Mouse (Mus musculus) heart, postnatal 0 days (tissue): ENCODE results near the gene Ncmap. TPM values are rescaled to one million over a fixed set of nuclear protein-coding genes. Genes with fewer than 3 reads are reported as not detected.

Experiments used
- ATAC-seq: fragments of 200-750 bp; cut with Nextera tagmentation; 2 replicates; pipeline ENCODE4 v1.8.0; 2017; ENCODE audit warnings: low read depth, moderate number of reproducible peaks, moderate library complexity; ENCODE audit not compliant: insufficient read depth
- DNase-seq: peaks from one replicate; pipeline ENCODE4 v3.0.0-alpha.2; 2016; ENCODE audit warnings: low spot score
- H3K27ac ChIP-seq: fragments of 300-500 bp; sonication (generic); 2 replicates; pipeline ENCODE4 v1.5.1; 2014; ENCODE audit warnings: low read depth, mild to moderate bottlenecking
- H3K27me3 ChIP-seq: fragments of 300-500 bp; sonication (generic); 2 replicates; pipeline ENCODE4 v1.6.1; 2014; ENCODE audit warnings: low read length, mixed read lengths; ENCODE audit not compliant: control insufficient read depth, insufficient read depth
- H3K36me3 ChIP-seq: fragments of 300-500 bp; sonication (generic); replicated peaks from 2 replicates; pipeline ENCODE4 v1.6.1; 2014; ENCODE audit warnings: low read length, mixed read lengths; ENCODE audit not compliant: control insufficient read depth, insufficient read depth
- H3K4me1 ChIP-seq: fragments of 300-500 bp; sonication (generic); 2 replicates; pipeline ENCODE4 v1.6.1; 2014; ENCODE audit warnings: antibody characterized with exemption; ENCODE audit not compliant: control insufficient read depth, insufficient read depth
- H3K4me2 ChIP-seq: fragments of 300-500 bp; sonication (generic); 2 replicates; pipeline ENCODE4 v1.6.1; 2014; ENCODE audit warnings: low read depth, mild to moderate bottlenecking, low read length, moderate library complexity
- H3K4me3 ChIP-seq: fragments of 300-500 bp; sonication (generic); 2 replicates; pipeline ENCODE4 v1.5.1; 2014; ENCODE audit warnings: low read depth, low read length
- H3K9ac ChIP-seq: fragments of 300-500 bp; sonication (generic); replicated peaks from 2 replicates; pipeline ENCODE4 v1.6.1; 2014; ENCODE audit warnings: low read depth, low read length, mixed read lengths
- H3K9me3 ChIP-seq: fragments of 300-500 bp; sonication (generic); replicated peaks from 2 replicates; pipeline ENCODE4 v1.6.1; 2016; ENCODE audit warnings: low read length; ENCODE audit not compliant: control insufficient read depth
- CTCF ChIP-seq: IDR thresholded peaks from 2 replicates; pipeline ENCODE4 v1.5.1; 2016; ENCODE audit warnings: antibody characterized with exemption, control low read depth, low read depth
- EP300 ChIP-seq: IDR thresholded peaks from 2 replicates; pipeline ENCODE4 v1.6.1; 2016; ENCODE audit warnings: antibody characterized with exemption, low read depth
- WGBS: fragments of 180-500 bp; shearing (Covaris S2); extraction: QIAGEN DNeasy Blood & Tissue Kit; methylation state at CpG from one replicate; pipeline ENCODE4 v1.1.7; 2014; 5-methylcytosine and 5-hydroxymethylcytosine counted together
- polyA plus RNA-seq: library from polyadenylated mRNA; unstranded; fragments of >200 nt; fragmentation: Nextera tagmentation; extraction: Ambion mirVana; gene quantifications from 2 replicates; pipeline ENCODE4 v1.2.1, GENCODE M21; 2015
- total RNA-seq: library from RNA; depleted of rRNA; stranded (reverse); fragments of >200 nt; gene quantifications from 2 replicates; pipeline ENCODE4 v1.2.3, GENCODE M21; 2014; ENCODE audit warnings: low replicate concordance

Ncmap gene
- total and polyA plus RNA-seq, 2 experiments from 2014 or later = 0.16 TPM; not detected in 1

GRCm38 (mm10) chr4:135392801-135393200 is 5.2 kb downstream of the Ncmap start:
- Histone ChIP-seq H3K4me2 (no peak overlapping the region), H3K4me3 (no peak overlapping the region), H3K27me3 (peaks cover 18% of the 10 kb centered on the region), H3K36me3 (no peaks in the 10 kb centered on the region), H3K9me3 (no peaks in the 10 kb centered on the region), H3K27ac (no peak overlapping the region), H3K4me1 (no peaks in the 10 kb centered on the region), H3K9ac (no peak overlapping the region)
- 83% methylated on average over 3 of the region's 3 CpGs for WGBS
- DNase-seq = no peak
- no peak for ATAC-seq
- no peak for TF ChIP-seq EP300
- no peak for TF ChIP-seq CTCF

GRCm38 (mm10) chr4:135391014-135391413 is 7.0 kb downstream of the Ncmap start:
- DNase-seq (no peak), ATAC-seq (no peak)
- Histone ChIP-seq H3K27ac (no peak overlapping the region), H3K36me3 (no peaks in the 10 kb centered on the region), H3K9ac (no peak overlapping the region), H3K4me1 (no peaks in the 10 kb centered on the region), H3K27me3 (0 out of 2 replicates have a peak, but pooled peaks cover under 1% of the 10 kb centered on the region), H3K4me2 (no peak overlapping the region), H3K4me3 (no peak overlapping the region), H3K9me3 (no peaks in the 10 kb centered on the region)
- 67% methylated on average over 6 of the region's 6 CpGs for WGBS
- TF ChIP-seq CTCF (no peak), EP300 (no peak)

GRCm38 (mm10) chr4:135385614-135386013 is 12.4 kb downstream of the Ncmap start:
- H3K27ac ChIP-seq = no peak overlapping the region
- DNase-seq = no peak
- H3K9me3 ChIP-seq = no peaks in the 10 kb centered on the region
- H3K27me3 ChIP-seq = 0 out of 2 replicates have a peak, but pooled peaks cover 5% of the 10 kb centered on the region
- H3K4me3 ChIP-seq = no peak overlapping the region
- 25% methylated on average over 10 of the region's 10 CpGs for WGBS
- H3K36me3 ChIP-seq = no peaks in the 10 kb centered on the region
- TF ChIP-seq CTCF = no peak
- TF ChIP-seq EP300 = no peak
- no peaks in the 10 kb centered on the region for H3K4me1 ChIP-seq
- H3K9ac ChIP-seq = no peak overlapping the region
- H3K4me2 ChIP-seq = no peak overlapping the region; the same call in 1 of the 2 replicates
- ATAC-seq = 0 out of 2 replicates have a peak, but pooled peaks have one; percentile 28

DNA sequence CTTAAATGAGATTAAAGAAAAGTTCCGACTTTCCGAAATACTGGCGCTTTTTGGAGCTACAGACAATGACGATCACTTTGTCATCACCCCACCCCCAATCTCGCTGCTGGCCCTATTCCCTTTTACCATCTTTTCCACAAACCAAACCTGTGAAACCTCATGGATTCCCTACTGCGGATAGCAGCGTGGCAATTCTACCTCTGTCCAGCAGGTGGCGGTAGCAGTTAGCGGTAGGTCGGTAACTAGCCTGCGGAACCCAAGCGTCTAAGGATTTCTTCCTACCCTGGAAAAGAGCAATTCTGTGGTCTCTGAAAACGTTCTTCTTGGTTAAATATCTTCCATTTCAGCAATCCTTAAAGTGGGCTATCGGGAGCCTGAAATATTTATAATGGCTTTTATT is 15.7 kb downstream of the Ncmap start:
- H3K36me3 ChIP-seq = no peaks in the 10 kb centered on the region
- ATAC-seq (0 out of 2 replicates have a peak, but pooled peaks have one; percentile 51), DNase-seq (peak; percentile 74)
- H3K9ac ChIP-seq = no peak overlapping the region
- WGBS = 3% methylated on average over 14 of the region's 14 CpGs
- no peak overlapping the region for H3K4me2 ChIP-seq
- H3K27ac ChIP-seq = no peak overlapping the region
- TF ChIP-seq CTCF (peak; percentile 97), EP300 (no peak)
- H3K9me3 ChIP-seq = no peaks in the 10 kb centered on the region
- H3K4me1 ChIP-seq = no peaks in the 10 kb centered on the region
- no peak overlapping the region for H3K4me3 ChIP-seq
- H3K27me3 ChIP-seq = 0 out of 2 replicates have a peak, but pooled peaks cover 5% of the 10 kb centered on the region

DNA sequence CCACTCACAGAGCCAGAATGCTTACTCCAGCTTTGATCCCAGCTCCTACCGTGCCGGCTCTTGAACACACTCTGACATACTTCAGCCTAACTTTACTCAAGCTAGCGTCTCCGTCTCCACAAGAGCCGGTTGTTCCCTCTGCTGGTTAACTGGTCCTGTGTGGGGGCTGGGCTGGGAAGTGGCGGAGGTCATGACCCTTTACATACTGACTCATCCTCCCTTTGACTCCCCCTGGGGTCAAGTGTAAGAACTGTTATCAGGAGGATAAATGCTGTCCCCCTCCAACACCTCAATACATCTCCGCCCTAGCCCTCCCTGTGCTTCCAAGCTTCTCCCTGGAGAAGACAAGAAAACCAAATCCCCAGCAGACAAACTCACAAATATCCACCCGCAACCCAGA is 16.7 kb downstream of the Ncmap start:
- DNase-seq (no peak), ATAC-seq (no peak)
- Histone ChIP-seq H3K4me3 (no peak overlapping the region), H3K27me3 (0 out of 2 replicates have a peak, but pooled peaks cover 5% of the 10 kb centered on the region), H3K27ac (no peak overlapping the region), H3K9ac (no peak overlapping the region), H3K9me3 (no peaks in the 10 kb centered on the region), H3K4me1 (no peaks in the 10 kb centered on the region), H3K36me3 (no peaks in the 10 kb centered on the region), H3K4me2 (no peak overlapping the region)
- TF ChIP-seq EP300 = no peak
- TF ChIP-seq CTCF = no peak
- WGBS = 51% methylated on average over 8 of the region's 8 CpGs

GRCm38 (mm10) chr4:135377241-135377640 is 20.8 kb downstream of the Ncmap start:
- no peak for DNase-seq
- Histone ChIP-seq H3K27ac (no peak overlapping the region), H3K36me3 (no peaks in the 10 kb centered on the region), H3K4me2 (no peak overlapping the region), H3K4me3 (no peak overlapping the region), H3K27me3 (no peaks in the 10 kb centered on the region), H3K9ac (no peak overlapping the region), H3K9me3 (no peaks in the 10 kb centered on the region), H3K4me1 (no peaks in the 10 kb centered on the region)
- no peak for ATAC-seq
- 79% methylated on average over 11 of the region's 11 CpGs for WGBS
- no peak for TF ChIP-seq CTCF
- no peak for TF ChIP-seq EP300
